Mouse (Mus musculus): Measurements from ENCODE around the gene D830030K20Rik.

D830030K20Rik gene

GRCm38 (mm10) chr14:3208272-3209152, at the start of gene D830030K20Rik:
Gene D830030K20Rik, plus strand, starts transcription at chr14:3208488.
- under 1% methylated on average over 24 of the region's 62 CpGs for WGBS

- no CpG with 5 or more reads among the region's 2 CpGs for WGBS
Measured at GRCm38 (mm10) chr14:3187955-3188354, 20.3 kb upstream of the D830030K20Rik start, which contains the start of gene Gm5795. Gene Gm5795, plus strand, starts transcription at chr14:3188255.

GRCm38 (mm10) chr14:3209367-3209766, 1.1 kb downstream of the D830030K20Rik start:
- 17% methylated on average over 9 of the region's 11 CpGs for WGBS

GRCm38 (mm10) chr14:3262531-3262930, 54.2 kb downstream of the D830030K20Rik start:
- 89% methylated on average over 2 of the region's 2 CpGs for WGBS
